Mouse (Mus musculus) MEL (cell line): ENCODE results near the gene Wdr18. TPM values are rescaled to one million over a fixed set of nuclear protein-coding genes. Genes with fewer than 3 reads are reported as not detected.

Experiments used
- DNase-seq: peaks from one replicate; pipeline ENCODE4 v3.0.0; 2011; ENCODE audit warnings: low read depth, low spot score
- H3K27ac ChIP-seq: 2 replicates; pipeline ENCODE4 v1.5.1; 2012; ENCODE audit warnings: low read depth, mild to moderate bottlenecking, control low read depth, low read length, moderate library complexity; ENCODE audit not compliant: control insufficient read depth
- H3K27me3 ChIP-seq, 2 experiments: fragments of 150-350 bp in 1 of 2; sonication (generic) in 1 of 2; 2 replicates each; pipeline ENCODE4 v1.6.1; 2012; ENCODE audit warnings: low read length in 2 of 2, mild to moderate bottlenecking in 2 of 2, improper control_type of control experiment in 1 of 2, moderate library complexity in 1 of 2; ENCODE audit not compliant: insufficient read depth in 2 of 2, control insufficient read depth in 1 of 2
- H3K36me3 ChIP-seq, 2 experiments: 2 replicates each; pipeline ENCODE4 v1.6.1; 2012 to 2014; ENCODE audit warnings: low read length in 2 of 2, improper control_type of control experiment in 1 of 2, inconsistent platforms in 1 of 2, mild to moderate bottlenecking in 1 of 2; ENCODE audit not compliant: insufficient read depth in 2 of 2, control insufficient read depth in 1 of 2
- H3K4me1 ChIP-seq, 2 experiments: fragments of 150-350 bp in 1 of 2; sonication (generic) in 1 of 2; 2 replicates each; pipeline ENCODE4 v1.6.1; 2012; ENCODE audit warnings: low read length in 2 of 2, improper control_type of control experiment in 1 of 2, mild to moderate bottlenecking in 1 of 2; ENCODE audit not compliant: insufficient read depth in 2 of 2, control insufficient read depth in 1 of 2
- H3K4me3 ChIP-seq, 2 experiments: fragments of 150-350 bp in 1 of 2; sonication (generic) in 1 of 2; 2 replicates each; pipeline ENCODE4 v1.5.1; 2012; ENCODE audit warnings: low read depth in 2 of 2, low read length in 2 of 2, mild to moderate bottlenecking in 2 of 2, moderate library complexity in 2 of 2, control low read depth in 1 of 2, improper control_type of control experiment in 1 of 2; ENCODE audit not compliant: control insufficient read depth in 1 of 2, insufficient read depth in 1 of 2
- H3K79me2 ChIP-seq: 2 replicates; pipeline ENCODE4 v1.6.1; 2012; ENCODE audit warnings: mild to moderate bottlenecking, low read length, moderate library complexity; ENCODE audit not compliant: control insufficient read depth, poor library complexity, insufficient read depth
- H3K9ac ChIP-seq: 2 replicates; pipeline ENCODE4 v1.6.1; 2012; ENCODE audit warnings: low read depth, mild to moderate bottlenecking, control low read depth, low read length, moderate library complexity; ENCODE audit not compliant: control insufficient read depth, poor library complexity, severe bottlenecking
- H3K9me3 ChIP-seq: fragments of 150-350 bp; sonication (generic); replicated peaks from 2 replicates; pipeline ENCODE4 v1.6.1; 2012; ENCODE audit warnings: mild to moderate bottlenecking, low read length, improper control_type of control experiment, moderate library complexity; ENCODE audit not compliant: insufficient read depth
- EP300 ChIP-seq, 2 experiments: IDR thresholded peaks; 2 replicates each; pipeline ENCODE4 v1.6.1; 2011; ENCODE audit warnings: improper control_type of control experiment in 2 of 2, low read length in 2 of 2, low read depth in 1 of 2, mild to moderate bottlenecking in 1 of 2
- ETS1 ChIP-seq: IDR thresholded peaks from 2 replicates; pipeline ENCODE4 v1.6.1; 2012; ENCODE audit warnings: low read depth, mild to moderate bottlenecking, inconsistent platforms, low read length, improper control_type of control experiment, moderate library complexity
- HCFC1 ChIP-seq: IDR thresholded peaks from 2 replicates; pipeline ENCODE4 v1.6.1; 2012; ENCODE audit warnings: low read depth, mild to moderate bottlenecking, inconsistent platforms, low read length, improper control_type of control experiment, moderate library complexity
- MXI1 ChIP-seq: IDR thresholded peaks from 2 replicates; pipeline ENCODE4 v1.6.1; 2011; ENCODE audit warnings: mild to moderate bottlenecking, low read depth, low read length, improper control_type of control experiment
- NELFE ChIP-seq: IDR thresholded peaks from 2 replicates; pipeline ENCODE4 v1.6.1; 2011; ENCODE audit warnings: low read depth, low read length, improper control_type of control experiment
- NRF1 ChIP-seq: IDR thresholded peaks from 2 replicates; pipeline ENCODE4 v1.6.1; 2014; ENCODE audit warnings: low read depth, mild to moderate bottlenecking, inconsistent platforms, low read length, improper control_type of control experiment, moderate library complexity; ENCODE audit not compliant: poor library complexity, insufficient read depth, severe bottlenecking
- POLR2A ChIP-seq, 2 experiments: IDR thresholded peaks; 2 replicates each; pipeline ENCODE4 v1.6.1; 2011 to 2012; ENCODE audit warnings: low read length in 2 of 2, mild to moderate bottlenecking in 2 of 2, control low read depth in 1 of 2, improper control_type of control experiment in 1 of 2, low read depth in 1 of 2, moderate library complexity in 1 of 2; ENCODE audit not compliant: control insufficient read depth in 1 of 2, insufficient read depth in 1 of 2, poor library complexity in 1 of 2
- POLR2AphosphoS5 ChIP-seq: IDR thresholded peaks from 2 replicates; pipeline ENCODE4 v1.6.1; 2012; ENCODE audit warnings: low read depth, borderline replicate concordance, mild to moderate bottlenecking, inconsistent platforms, low read length, moderate library complexity, mixed read lengths
- TCF12 ChIP-seq: IDR thresholded peaks from 2 replicates; pipeline ENCODE4 v1.6.1; 2014; ENCODE audit warnings: low read depth, mild to moderate bottlenecking, inconsistent platforms, low read length, improper control_type of control experiment, moderate library complexity
- USF1 ChIP-seq: IDR thresholded peaks from 2 replicates; pipeline ENCODE4 v1.6.1; 2014; ENCODE audit warnings: low read depth, mild to moderate bottlenecking, inconsistent platforms, low read length, improper control_type of control experiment, moderate library complexity
- USF2 ChIP-seq, 2 experiments: IDR thresholded peaks; 2 replicates each; pipeline ENCODE4 v1.6.1; 2011 to 2012; ENCODE audit warnings: improper control_type of control experiment in 2 of 2, low read length in 2 of 2, borderline replicate concordance in 1 of 2, inconsistent platforms in 1 of 2, low read depth in 1 of 2, mild to moderate bottlenecking in 1 of 2; ENCODE audit not compliant: insufficient read depth in 1 of 2
- polyA plus RNA-seq, 2 experiments: library from polyadenylated mRNA; stranded (reverse) in 1 of 2; unstranded in 1 of 2; fragments of >175 nt in 1 of 2; fragments of >200 nt in 1 of 2; gene quantifications; 2 replicates each; pipeline versions ENCODE4 v1.2.1 to v1.2.4; 2012; ENCODE audit warnings: low replicate concordance in 2 of 2, low read depth in 1 of 2; ENCODE audit not compliant: insufficient read length in 2 of 2, insufficient read depth in 1 of 2, missing spikeins in 1 of 2
- total RNA-seq: library from RNA; depleted of rRNA; stranded (reverse); fragments of 300-350 nt; gene quantifications from 2 replicates; pipeline ENCODE4 v1.2.3, GENCODE M21; 2012

Gene Wdr18
- total and polyA plus RNA-seq, 3 experiments = 89.5 to 107 TPM; not detected in 1

DNA sequence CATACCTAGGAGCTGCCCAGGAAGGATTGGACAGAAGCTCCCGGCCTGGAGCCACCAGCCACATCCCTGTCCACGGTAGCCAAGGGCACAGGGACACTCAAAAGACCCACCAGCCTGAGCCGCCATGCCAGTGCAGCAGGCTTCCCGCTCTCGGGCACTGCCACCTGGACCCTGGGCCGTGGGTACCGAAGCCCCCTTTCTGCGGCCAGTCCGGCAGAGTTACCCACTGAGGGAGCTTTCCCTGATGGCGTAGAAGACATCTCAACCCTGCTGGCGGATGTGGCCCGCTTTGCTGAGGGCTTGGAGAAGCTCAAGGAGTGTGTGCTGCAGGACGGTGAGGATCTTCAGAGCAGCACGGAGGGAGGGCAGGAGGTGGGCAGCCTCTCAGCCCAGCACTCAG, 57.8 kb downstream of the Wdr18 start:
- peak overlapping the region; percentile 9 to 98 for H3K4me3 ChIP-seq
- peak overlapping the region; percentile 35 for H3K27ac ChIP-seq
- no peak for TF ChIP-seq POLR2AphosphoS5
- TF ChIP-seq EP300 (IDR thresholded peaks at IDR 0.05; ENCODE audit: low read depth in 1 of 2, low read length in 2 of 2) = no peak
- no peaks in the 10 kb centered on the region for H3K9me3 ChIP-seq
- no peak for DNase-seq
- no peaks in the 10 kb centered on the region for H3K27me3 ChIP-seq
- H3K79me2 ChIP-seq = peaks cover 12% of the 10 kb centered on the region
- H3K36me3 ChIP-seq = peaks cover 0 to 11% of the 10 kb centered on the region in 2 experiments; a peak in 3 of 4 replicates
- peak overlapping the region; percentile 26 for H3K9ac ChIP-seq
- H3K4me1 ChIP-seq = peaks cover 10 to 19% of the 10 kb centered on the region in 2 experiments

GRCm38 (mm10) chr10:80018739-80019297, 58.9 kb downstream of the Wdr18 start:
- Histone ChIP-seq H3K9me3 (no peaks in the 10 kb centered on the region), H3K27me3 (no peaks in the 10 kb centered on the region), H3K4me1 (peaks cover 12 to 23% of the 10 kb centered on the region in 2 experiments), H3K9ac (peak overlapping the region; percentile 29), H3K79me2 (peaks cover 12% of the 10 kb centered on the region), H3K36me3 (peaks cover 2 to 18% of the 10 kb centered on the region in 2 experiments; a peak in 3 of 4 replicates), H3K4me3 (peak overlapping the region; percentile 16 to 55; a peak in 3 of 4 replicates), H3K27ac (peak overlapping the region; percentile 60)
- peak in 1 of 2 experiments; percentile 18; a peak in 1 of 4 replicates for TF ChIP-seq POLR2A (IDR thresholded peaks at IDR 0.05; ENCODE audit: control insufficient read depth in 1 of 2, insufficient read depth in 1 of 2, low read depth in 1 of 2, low read length in 2 of 2, poor library complexity in 1 of 2)
- no peak for TF ChIP-seq USF1
- TF ChIP-seq EP300 (IDR thresholded peaks at IDR 0.05; ENCODE audit: low read depth in 1 of 2, low read length in 2 of 2) = peak in 1 of 2 experiments; percentile 14; a peak in 1 of 4 replicates
- no peak for TF ChIP-seq HCFC1
- TF ChIP-seq TCF12 = no peak
- peak; percentile 50; the same call in 1 of the 2 replicates for TF ChIP-seq NRF1
- peak; percentile 46; the same call in 1 of the 2 replicates for TF ChIP-seq MXI1
- no peak for TF ChIP-seq NELFE
- TF ChIP-seq USF2 (IDR thresholded peaks at IDR 0.05; ENCODE audit: borderline replicate concordance in 1 of 2, insufficient read depth in 1 of 2, low read depth in 1 of 2, low read length in 2 of 2) = no peak
- TF ChIP-seq ETS1 = no peak
- peak; percentile 64 for DNase-seq
